Mouse (Mus musculus): ENCODE results near the gene Fam45a.

DNA sequence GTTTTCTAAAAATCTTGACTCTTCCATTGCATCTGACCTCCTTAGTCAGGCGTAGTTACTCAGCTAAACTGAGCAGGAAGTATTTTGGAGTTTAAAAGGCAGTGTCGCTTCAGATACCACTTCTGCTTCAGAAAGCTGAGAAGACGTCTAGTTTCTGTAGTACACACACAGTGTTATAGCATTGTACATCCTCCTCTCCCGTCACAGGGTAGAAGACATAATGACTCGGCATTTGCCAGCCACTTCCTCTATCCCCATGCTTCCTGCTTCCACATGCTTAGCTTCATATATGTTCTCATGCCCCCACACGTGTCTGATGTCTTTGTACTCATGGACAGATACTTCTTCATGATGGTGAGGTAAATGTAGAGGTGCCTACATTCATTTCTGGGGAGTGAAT, 7.3 kb downstream of the Fam45a start:
- TF ChIP-seq POLR2A (IDR thresholded peaks at IDR 0.05; ENCODE audit: extremely low read depth, insufficient read depth, low read length) (no peak), CTCF (IDR thresholded peaks at IDR 0.05; ENCODE audit: extremely low read depth, insufficient read depth, low read length) (no peak)
